Mouse (Mus musculus): ENCODE data around the gene Clstn2.

Clstn2 gene

GRCm38 (mm10) chr9:97774991-97775390, 258.0 kb downstream of the Clstn2 start:
- in situ Hi-C loops (cut with MboI), result no loop called here

- in situ Hi-C loops (cut with MboI), result no loop called here
Measured at GRCm38 (mm10) chr9:97773911-97774310, 259.1 kb downstream of the Clstn2 start.

GRCm38 (mm10) chr9:97772431-97772830, 260.6 kb downstream of the Clstn2 start:
- in situ Hi-C loops (cut with MboI), result no loop called here

- in situ Hi-C loops (cut with MboI), result no loop called here
Measured at GRCm38 (mm10) chr9:97769331-97769730, 263.6 kb downstream of the Clstn2 start.

DNA sequence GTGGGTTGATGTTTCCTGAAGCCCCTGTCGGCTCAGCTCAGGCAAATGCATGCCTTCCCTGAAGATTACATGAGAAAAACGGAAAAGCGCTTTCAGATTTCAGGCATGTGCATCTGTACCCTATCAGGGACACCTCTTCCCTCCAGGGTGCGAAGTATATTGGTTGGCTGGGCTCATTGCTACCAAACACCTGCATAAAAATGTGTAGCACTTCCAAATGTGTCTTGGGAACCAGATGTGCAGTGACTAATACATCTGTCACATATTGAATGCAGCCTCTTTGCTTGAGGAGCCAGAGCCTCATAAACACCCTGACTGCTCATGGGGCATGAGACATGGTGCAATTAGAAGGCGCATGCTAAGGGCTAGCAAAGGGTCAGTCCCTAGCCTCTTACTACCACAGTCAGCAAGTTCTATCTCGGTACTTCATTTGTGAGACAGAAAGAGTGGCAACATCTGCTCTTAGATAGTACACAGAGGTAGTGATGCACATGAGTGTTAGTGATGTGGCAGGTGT, 267.7 kb downstream of the Clstn2 start:
- in situ Hi-C loops (cut with MboI), result no loop called here

- in situ Hi-C loops (cut with MboI), result no loop called here
Measured at GRCm38 (mm10) chr9:97763048-97763447, 269.9 kb downstream of the Clstn2 start.

- in situ Hi-C loops (cut with MboI), result no loop called here
Measured at GRCm38 (mm10) chr9:97755599-97756270, 277.2 kb downstream of the Clstn2 start.

DNA sequence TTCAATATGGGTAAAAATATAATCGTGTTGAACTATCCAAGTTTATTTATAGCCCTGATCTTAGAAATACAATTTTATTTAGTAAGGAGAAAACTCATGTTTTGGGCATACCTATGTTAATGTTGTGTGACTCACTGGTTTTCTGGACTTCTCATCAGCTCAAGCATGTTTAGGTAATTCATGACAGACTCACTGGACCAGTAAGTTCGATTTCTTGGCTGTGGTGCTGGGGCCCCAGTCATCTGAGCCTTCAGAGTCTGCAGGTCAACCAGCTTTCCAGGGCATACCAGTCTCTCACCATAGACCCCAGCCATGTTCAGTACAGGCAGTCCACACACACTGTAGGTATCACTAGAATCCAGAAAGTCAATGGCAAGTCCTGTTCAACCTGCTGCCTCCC, 279.3 kb downstream of the Clstn2 start:
- in situ Hi-C loops (cut with MboI), result no loop called here

GRCm38 (mm10) chr9:97746574-97746973, 286.4 kb downstream of the Clstn2 start:
- in situ Hi-C loops (cut with MboI), result no loop called here

- in situ Hi-C loops (cut with MboI), result no loop called here
Measured at GRCm38 (mm10) chr9:97727715-97728486, 305.1 kb downstream of the Clstn2 start.

DNA sequence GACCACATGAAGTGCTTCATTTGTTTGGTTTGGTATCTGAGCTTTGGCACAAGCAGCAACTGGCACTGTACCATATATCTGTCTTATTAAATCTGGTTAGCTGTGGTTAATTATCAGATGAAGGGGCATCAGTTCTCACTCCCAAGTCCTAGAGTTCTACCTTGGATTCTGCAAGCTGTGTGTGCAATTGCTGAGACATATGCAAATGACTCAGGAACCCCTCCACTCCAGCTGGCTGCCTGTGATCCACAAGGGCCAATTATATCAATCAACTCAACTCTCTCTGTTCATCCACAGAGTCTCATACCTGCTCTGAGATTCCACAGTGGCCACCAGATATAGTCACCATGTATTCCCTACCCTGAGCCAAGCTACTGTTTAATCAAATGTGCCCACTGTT, 315.3 kb downstream of the Clstn2 start:
- in situ Hi-C loops (cut with MboI), result no loop called here

DNA sequence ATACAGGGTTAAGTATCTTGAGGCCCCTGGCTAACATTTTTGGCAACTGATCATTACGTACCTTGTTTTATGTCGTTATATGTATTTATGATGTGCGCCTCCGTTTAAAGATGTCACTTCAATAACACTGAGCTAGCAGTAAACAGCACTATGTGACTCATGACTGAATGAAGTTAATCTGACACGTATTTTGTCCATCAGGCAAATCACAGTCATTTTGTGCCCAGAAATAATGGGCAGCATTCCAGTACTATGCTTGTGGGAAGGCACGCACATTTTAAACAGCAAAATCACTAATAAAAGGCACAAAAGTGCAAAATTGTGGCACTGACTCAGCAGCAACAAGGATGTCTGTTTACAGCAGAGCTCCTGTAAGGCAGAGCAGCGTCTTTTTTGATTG, 316.0 kb downstream of the Clstn2 start:
- in situ Hi-C loops (cut with MboI), result no loop called here

DNA sequence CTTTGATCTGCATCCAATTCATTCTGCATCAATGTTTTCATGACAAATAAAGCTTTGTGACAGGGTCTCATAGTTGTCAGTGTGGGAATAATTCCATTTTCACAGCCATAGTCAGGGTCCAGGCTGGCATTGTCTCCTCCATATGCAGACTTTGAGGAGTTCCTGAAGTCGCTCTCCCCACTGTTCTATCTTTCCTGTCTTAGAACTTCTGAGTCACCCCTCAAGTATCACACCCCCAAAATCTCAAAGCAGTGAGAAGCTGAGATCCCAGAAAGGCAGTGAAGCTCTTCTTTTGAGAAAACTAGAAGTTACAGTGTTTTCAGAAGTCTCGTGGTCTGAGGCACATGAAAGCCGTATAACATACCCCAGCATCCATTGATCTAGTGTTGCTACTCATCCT, 320.1 kb downstream of the Clstn2 start:
- in situ Hi-C loops (cut with MboI), result no loop called here

- in situ Hi-C loops (cut with MboI), result no loop called here
Measured at GRCm38 (mm10) chr9:97703901-97704503, 329.0 kb downstream of the Clstn2 start.

DNA sequence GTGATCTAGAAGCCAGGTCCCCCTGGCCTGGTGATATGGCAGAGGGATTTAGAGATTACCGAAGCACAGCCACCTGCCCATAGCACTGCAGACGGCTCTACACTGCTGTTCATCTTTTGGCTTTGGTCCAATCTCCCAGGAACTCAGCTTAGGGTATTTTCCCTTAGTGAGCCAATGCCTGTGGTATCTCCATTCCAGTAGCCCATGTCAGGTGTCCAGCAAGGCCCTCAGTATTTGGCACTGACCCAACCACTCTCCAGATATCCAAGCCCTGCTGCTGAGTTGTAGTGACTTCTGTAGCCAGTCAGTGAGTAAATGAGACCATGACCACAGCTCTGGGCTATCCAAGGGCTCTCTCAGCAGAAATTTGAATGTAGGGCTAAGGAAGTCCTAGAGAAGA, 330.0 kb downstream of the Clstn2 start:
- in situ Hi-C loops (cut with MboI), result no loop called here

- in situ Hi-C loops (cut with MboI), result no loop called here
Measured at GRCm38 (mm10) chr9:97699983-97700382, 333.0 kb downstream of the Clstn2 start.

DNA sequence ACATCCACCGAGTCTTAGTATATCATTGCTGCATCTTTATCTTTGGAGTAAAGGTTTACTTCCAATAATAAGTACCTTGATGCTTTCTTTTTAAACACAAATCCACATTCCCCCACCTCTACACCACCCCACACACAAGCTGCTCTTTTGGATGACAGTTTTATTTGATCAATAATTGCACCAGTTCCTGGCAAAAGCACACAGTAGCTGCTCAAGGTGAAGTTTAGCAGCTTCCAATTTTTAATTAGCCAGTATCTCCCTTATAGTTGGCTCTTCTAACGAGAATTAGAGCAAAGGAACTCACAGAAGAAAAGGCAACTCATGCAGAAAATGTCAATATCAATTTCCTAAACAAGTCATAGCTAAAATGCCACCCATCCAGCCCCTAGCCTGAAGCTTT, 334.0 kb downstream of the Clstn2 start:
- in situ Hi-C loops (cut with MboI), result no loop called here

GRCm38 (mm10) chr9:97698071-97698470, 334.9 kb downstream of the Clstn2 start:
- in situ Hi-C loops (cut with MboI), result no loop called here

DNA sequence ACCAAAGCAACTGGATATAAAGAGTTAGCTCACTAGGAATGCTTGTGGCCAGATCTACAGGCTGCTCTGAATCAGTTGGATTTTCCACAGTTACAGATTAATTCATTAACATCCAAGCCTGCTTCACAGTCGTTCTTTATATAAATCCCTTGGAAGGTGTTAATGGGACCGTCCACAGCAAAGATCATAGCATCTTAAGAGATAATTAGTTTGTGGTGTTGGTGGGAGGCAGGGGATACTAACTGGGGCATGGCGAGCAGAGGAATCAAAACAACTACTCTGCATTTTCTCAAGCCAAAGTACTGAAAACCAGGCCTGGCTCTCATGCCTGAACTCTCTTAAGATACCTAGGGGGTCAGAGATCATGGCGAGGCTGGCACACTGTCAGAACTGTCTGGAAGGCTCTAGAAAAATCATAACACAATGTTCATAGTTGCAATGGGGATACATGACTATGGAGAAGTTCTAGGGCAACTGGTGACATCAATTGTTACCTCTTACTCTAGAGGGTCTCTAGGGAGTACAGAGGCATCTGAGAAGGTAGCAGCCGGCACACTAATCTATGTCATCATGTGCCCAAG, 336.2 kb downstream of the Clstn2 start:
- in situ Hi-C loops (cut with MboI), result no loop called here

GRCm38 (mm10) chr9:97695278-97695677, 337.7 kb downstream of the Clstn2 start:
- in situ Hi-C loops (cut with MboI), result no loop called here

- in situ Hi-C loops (cut with MboI), result no loop called here
Measured at GRCm38 (mm10) chr9:97686826-97687425, 346.1 kb downstream of the Clstn2 start.

DNA sequence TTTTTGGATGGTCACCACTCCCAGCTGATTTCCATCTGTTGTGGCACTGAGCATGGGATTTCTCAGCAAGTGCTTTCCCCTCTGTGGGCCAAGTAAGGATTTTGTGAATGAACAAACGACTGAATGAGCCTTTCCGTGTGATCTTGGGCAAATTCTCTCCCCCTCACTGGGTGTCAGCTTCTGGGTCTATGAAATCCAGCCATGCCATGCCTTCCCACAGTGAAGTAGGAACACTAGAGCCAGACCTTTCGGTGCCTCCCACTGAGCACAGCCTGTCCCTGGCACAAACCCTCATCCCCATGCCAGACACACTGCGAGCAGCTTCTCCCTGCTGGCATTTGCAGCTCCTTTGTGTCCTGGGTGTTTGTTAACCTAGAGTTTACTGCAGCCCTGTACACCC, 347.3 kb downstream of the Clstn2 start:
- in situ Hi-C loops (cut with MboI), result no loop called here

All from mature B cell (primary cell).